17 mouse cellular contexts compared by ENCODE assay signal in genomic region chr19:24990138-24990822, GRCm38 (mm10). TPM values are rescaled to one million over a fixed set of nuclear protein-coding genes. Genes with fewer than 3 reads are reported as not detected.
DNase-seq lines count a peak whose midpoint lies in the region; ATAC-seq and TF ChIP-seq lines count a peak whose summit lies in the region.
"Had no signal": no experiment of that assay in that cellular context is flagged by ENCODE, and none has a peak within 500 bp of the region (broad histone marks: within the 10 kb centered on the region; RNA-seq: fewer than 3 reads in every experiment).

No protein-coding gene starts in this region.

- H3K27ac ChIP-seq in bone marrow macrophage, adult 2 months (ENCODE audit: insufficient read depth, low read depth, low read length), result peak overlapping the region; percentile 85
- peak overlapping the region; percentile 63 for H3K27ac ChIP-seq in liver, embryonic 13.5 days
- H3K27ac ChIP-seq in thymus, adult 2 months (ENCODE audit: control insufficient read depth, insufficient read depth, low read length), result peak overlapping the region; percentile 37
- no peak overlapping the region for H3K27ac ChIP-seq in midbrain, embryonic 10.5 days (replicated peaks)
- no peak overlapping the region for H3K27ac ChIP-seq in neural tube, embryonic 15.5 days (replicated peaks)
- H3K27ac ChIP-seq: embryonic facial prominence, embryonic 12.5 days; kidney, postnatal 0 days; neural tube, embryonic 13.5 days had no signal

- 19% methylated on average over 7 of the region's 7 CpGs for WGBS in liver, embryonic 13.5 days (ENCODE audit: insufficient replicate concordance)
- 39% methylated on average over 7 of the region's 7 CpGs for WGBS in thymus, adult 2 months
- WGBS in midbrain, embryonic 10.5 days, result 81% methylated on average over 7 of the region's 7 CpGs
- WGBS in neural tube, embryonic 15.5 days, result 79% methylated on average over 7 of the region's 7 CpGs

- no peak overlapping the region for H3K4me3 ChIP-seq in bone marrow macrophage, adult 2 months (ENCODE audit: insufficient read depth, low read length)
- 0 out of 2 replicates have a peak overlapping the region, but pooled peaks have one; percentile 12 for H3K4me3 ChIP-seq in liver, embryonic 13.5 days (replicated peaks)
- no peak overlapping the region for H3K4me3 ChIP-seq in thymus, adult 2 months (ENCODE audit: control insufficient read depth, insufficient read depth, low read length)
- H3K4me3 ChIP-seq in midbrain, embryonic 10.5 days, result no peak overlapping the region
- no peak overlapping the region for H3K4me3 ChIP-seq in neural tube, embryonic 15.5 days (replicated peaks)
- H3K4me3 ChIP-seq: embryonic facial prominence, embryonic 12.5 days; neural tube, embryonic 13.5 days had no signal

- H3K36me3 ChIP-seq in liver, embryonic 13.5 days, result no peaks in the 10 kb centered on the region
- no peaks in the 10 kb centered on the region for H3K36me3 ChIP-seq in thymus, adult 2 months (ENCODE audit: control insufficient read depth, insufficient read depth, low read length)
- H3K36me3 ChIP-seq in midbrain, embryonic 10.5 days, result no peaks in the 10 kb centered on the region
- no peaks in the 10 kb centered on the region for H3K36me3 ChIP-seq in neural tube, embryonic 15.5 days
- H3K36me3 ChIP-seq: embryonic facial prominence, embryonic 12.5 days; neural tube, embryonic 13.5 days had no signal

- TF ChIP-seq POLR2A in bone marrow macrophage, adult 2 months (IDR thresholded peaks at IDR 0.05; ENCODE audit: borderline replicate concordance, low read depth, low read length), result no peak
- no peak for TF ChIP-seq POLR2A in thymus, adult 2 months (IDR thresholded peaks at IDR 0.05; ENCODE audit: control insufficient read depth, extremely low read depth, insufficient read depth, low read length, poor library complexity)

- H3K9me3 ChIP-seq in liver, embryonic 13.5 days (replicated peaks), result no peaks in the 10 kb centered on the region
- H3K9me3 ChIP-seq in midbrain, embryonic 10.5 days (replicated peaks), result no peaks in the 10 kb centered on the region
- H3K9me3 ChIP-seq in neural tube, embryonic 15.5 days (replicated peaks), result no peaks in the 10 kb centered on the region
- H3K9me3 ChIP-seq: embryonic facial prominence, embryonic 12.5 days; neural tube, embryonic 13.5 days had no signal

- no peaks in the 10 kb centered on the region for H3K27me3 ChIP-seq in liver, embryonic 13.5 days
- no peaks in the 10 kb centered on the region for H3K27me3 ChIP-seq in thymus, adult 2 months (ENCODE audit: control insufficient read depth, insufficient read depth, low read length)
- no peaks in the 10 kb centered on the region; the same call in 1 of the 2 replicates for H3K27me3 ChIP-seq in midbrain, embryonic 10.5 days (ENCODE audit: low read depth, poor library complexity, severe bottlenecking)
- H3K27me3 ChIP-seq in neural tube, embryonic 15.5 days (replicated peaks), result no peaks in the 10 kb centered on the region
- H3K27me3 ChIP-seq: embryonic facial prominence, embryonic 12.5 days; neural tube, embryonic 13.5 days had no signal

- H3K4me2 ChIP-seq in liver, embryonic 13.5 days, result peak overlapping the region; percentile 45
- no peak overlapping the region for H3K4me2 ChIP-seq in neural tube, embryonic 15.5 days
- H3K4me2 ChIP-seq: embryonic facial prominence, embryonic 12.5 days; neural tube, embryonic 13.5 days had no signal

- peak; percentile 67 for ATAC-seq in liver, embryonic 13.5 days (ENCODE audit: low read depth)
- no peak for ATAC-seq in neural tube, embryonic 15.5 days (ENCODE audit: low FRiP score)
- ATAC-seq: inflammation-experienced regulatory T-cells, adult 6 months; midbrain, embryonic 16.5 days had no signal

- H3K4me1 ChIP-seq in bone marrow macrophage, adult 2 months (ENCODE audit: control insufficient read depth, insufficient read depth, low read length), result peaks cover 66% of the 10 kb centered on the region
- H3K4me1 ChIP-seq in liver, embryonic 13.5 days (replicated peaks), result peaks cover 19% of the 10 kb centered on the region
- H3K4me1 ChIP-seq in thymus, adult 2 months (replicated peaks; ENCODE audit: control insufficient read depth, insufficient read depth, low read length), result peaks cover 17% of the 10 kb centered on the region
- H3K4me1 ChIP-seq in midbrain, embryonic 10.5 days, result no peaks in the 10 kb centered on the region
- 0 out of 2 replicates have a peak, but pooled peaks cover 4% of the 10 kb centered on the region for H3K4me1 ChIP-seq in neural tube, embryonic 15.5 days
- H3K4me1 ChIP-seq: embryonic facial prominence, embryonic 12.5 days; neural tube, embryonic 13.5 days had no signal

- peak; percentile 97 for DNase-seq in MEL-GATA-1-ER (ENCODE audit: extremely low read depth, low read depth)
- DNase-seq in liver, embryonic 13.5 days, result no peak
- DNase-seq in thymus, adult 2 months, result peak; percentile 61
- no peak for DNase-seq in midbrain, embryonic 10.5 days (ENCODE audit: low spot score)
- no peak for DNase-seq in cerebellum, postnatal 10 days
- DNase-seq: adrenal gland, adult 2 months; cerebellum, postnatal 36 days; heart, postnatal 36 days; lung, adult 2 months; right cerebral cortex, adult 18-20 months had no signal

- no peak for TF ChIP-seq CTCF in bone marrow macrophage, adult 2 months (IDR thresholded peaks at IDR 0.05; ENCODE audit: low read depth, low read length)
- TF ChIP-seq CTCF in thymus, adult 2 months (IDR thresholded peaks at IDR 0.05; ENCODE audit: borderline replicate concordance, control insufficient read depth, extremely low read depth, insufficient read depth, low read length, poor library complexity), result no peak

- H3K9ac ChIP-seq in liver, embryonic 13.5 days, result no peak overlapping the region
- H3K9ac ChIP-seq in neural tube, embryonic 15.5 days (replicated peaks), result no peak overlapping the region
- H3K9ac ChIP-seq: embryonic facial prominence, embryonic 12.5 days; neural tube, embryonic 13.5 days had no signal

RNA-seq across cellular contexts. Expression of gene Dock8, which starts 9.1 kb away (rescaled TPM):
- polyA plus RNA-seq in bone marrow macrophage, adult 2 months (2012; ENCODE audit: insufficient read depth, insufficient read length, missing spikeins), result 78.5 and 83.3 TPM in 2 replicates
- polyA plus RNA-seq in liver, embryonic 13.5 days (2015; fragmentation: Nextera tagmentation; extraction: Ambion mirVana), result 6.7 and 7.9 TPM in 2 replicates
- 87.3 and 104 TPM in 2 replicates for polyA plus RNA-seq in thymus, adult 2 months (2012; rRNA removed)
- polyA plus RNA-seq in midbrain, embryonic 10.5 days (2016; fragmentation: Nextera tagmentation; extraction: Ambion mirVana), result 1.8 TPM in 2 replicates
- polyA plus RNA-seq in neural tube, embryonic 15.5 days (2015; fragmentation: Nextera tagmentation; extraction: Ambion mirVana), result 1.2 and 9.1 TPM in 2 replicates

RNA-seq across cellular contexts. Expression of gene Cbwd1, which starts 28.9 kb away (rescaled TPM):
- polyA plus RNA-seq in bone marrow macrophage, adult 2 months (2012; ENCODE audit: insufficient read depth, insufficient read length, missing spikeins), result 7.2 and 7.4 TPM in 2 replicates
- polyA plus RNA-seq in liver, embryonic 13.5 days (2015; fragmentation: Nextera tagmentation; extraction: Ambion mirVana), result 13.5 and 14.8 TPM in 2 replicates
- 1.9 TPM in 2 replicates for polyA plus RNA-seq in thymus, adult 2 months (2012; rRNA removed)
- 23.5 and 23.6 TPM in 2 replicates for polyA plus RNA-seq in midbrain, embryonic 10.5 days (2016; fragmentation: Nextera tagmentation; extraction: Ambion mirVana)
- polyA plus RNA-seq in neural tube, embryonic 15.5 days (2015; fragmentation: Nextera tagmentation; extraction: Ambion mirVana), result 16.1 and 16.3 TPM in 2 replicates

Comparison
In these comparisons a context has a peak if more than half of its experiments do, and no peak if none do; other contexts are left out.
1. DNase-seq: peak in MEL-GATA-1-ER (single experiment) and thymus, adult 2 months (single experiment); none in liver, embryonic 13.5 days (single experiment), midbrain, embryonic 10.5 days (single experiment) and cerebellum, postnatal 10 days (0 of 2).
2. H3K27ac ChIP-seq: peak in bone marrow macrophage, adult 2 months (single experiment), liver, embryonic 13.5 days (single experiment) and thymus, adult 2 months (single experiment); none in midbrain, embryonic 10.5 days (single experiment) and neural tube, embryonic 15.5 days (single experiment).